Comparison of ENCODE assay signal across 9 mouse cellular contexts in the genomic region with DNA sequence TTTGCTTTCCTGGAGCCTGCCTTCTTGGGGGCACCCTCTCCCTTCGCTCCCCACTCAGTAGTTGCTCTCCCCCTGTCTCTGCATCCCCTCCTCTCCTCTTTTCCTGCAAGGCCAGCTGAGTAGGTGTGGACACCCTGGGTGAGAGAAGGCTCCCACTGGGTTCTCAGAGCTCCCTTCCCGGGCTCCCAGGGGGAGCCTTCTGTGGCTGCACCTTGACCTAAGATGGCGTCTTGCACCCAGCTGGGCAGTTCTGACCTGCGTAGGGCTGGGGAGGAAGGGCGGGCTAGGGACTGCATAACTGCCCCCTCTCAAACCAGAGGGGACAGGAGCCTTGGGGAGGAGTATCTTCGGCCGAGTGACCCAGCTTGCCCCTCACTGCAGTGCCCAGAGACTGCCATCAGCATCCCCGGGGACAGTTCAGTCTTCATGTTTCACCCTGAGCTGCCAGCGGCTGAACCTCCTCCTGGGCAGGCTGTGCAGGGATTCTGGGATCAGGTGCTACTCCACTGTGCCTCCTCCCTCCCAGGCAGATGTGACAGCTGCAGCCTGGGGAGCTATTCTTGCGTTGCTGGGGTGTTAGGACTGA. TPM values are rescaled to one million over a fixed set of nuclear protein-coding genes. Genes with fewer than 3 reads are reported as not detected.
DNase-seq lines count a peak whose midpoint lies in the region; ATAC-seq and TF ChIP-seq lines count a peak whose summit lies in the region.
"Had no signal": no experiment of that assay in that cellular context is flagged by ENCODE, and none has a peak within 500 bp of the region (broad histone marks: within the 10 kb centered on the region; RNA-seq: fewer than 3 reads in every experiment).

No protein-coding gene starts in this region.

- no peak for ATAC-seq in cerebellum, adult (ENCODE audit: insufficient number of reproducible peaks, low FRiP score, low TSS enrichment)
- ATAC-seq in forebrain, embryonic 13.5 days: peak; percentile 3
- peak; percentile 56 for ATAC-seq in intestine, postnatal 0 days
- no peak for ATAC-seq in inflammation-experienced regulatory T-cells, adult 6 months

- 4% methylated on average over 10 of the region's 10 CpGs for WGBS in cerebellum, adult 2 months
- WGBS in forebrain, embryonic 13.5 days: 6% methylated on average over 10 of the region's 10 CpGs
- 10% methylated on average over 10 of the region's 10 CpGs for WGBS in intestine, postnatal 0 days

- peak overlapping the region; percentile 83 for H3K4me2 ChIP-seq in forebrain, embryonic 13.5 days
- H3K4me2 ChIP-seq in intestine, postnatal 0 days (replicated peaks; ENCODE audit: low read depth): peak overlapping the region; percentile 90

- H3ac ChIP-seq in C2C12 (ENCODE audit: control insufficient read depth, insufficient read length, low read depth): no peak overlapping the region

- H3K9ac ChIP-seq in forebrain, embryonic 13.5 days: peak overlapping the region; percentile 92
- H3K9ac ChIP-seq in intestine, postnatal 0 days (ENCODE audit: low read depth, low read length): peak overlapping the region; percentile 95

- DNase-seq in cerebellum, adult 2 months: peak in 1 of 2 experiments; percentile 61
- peak; percentile 37 for DNase-seq in mesoderm, embryonic 11.5 days (ENCODE audit: low read depth, low spot score)
- no peak for DNase-seq in right cerebral cortex, postnatal 4 days

- H3K4me3 ChIP-seq in cerebellum, adult 2 months (replicated peaks; ENCODE audit: insufficient read depth, low read depth, low read length): peak overlapping the region; percentile 79
- H3K4me3 ChIP-seq in C2C12 (ENCODE audit: insufficient read depth, poor library complexity, severe bottlenecking): peak overlapping the region; percentile 41
- peak overlapping the region; percentile 86 for H3K4me3 ChIP-seq in forebrain, embryonic 13.5 days
- peak overlapping the region; percentile 91 for H3K4me3 ChIP-seq in intestine, postnatal 0 days (ENCODE audit: low read depth, low read length)

- peaks cover 2% of the 10 kb centered on the region for H3K79me3 ChIP-seq in C2C12 (ENCODE audit: low read depth)

- no peaks in the 10 kb centered on the region for H3K36me3 ChIP-seq in C2C12 (ENCODE audit: control insufficient read depth, insufficient read depth)
- no peaks in the 10 kb centered on the region for H3K36me3 ChIP-seq in forebrain, embryonic 13.5 days (ENCODE audit: poor library complexity, severe bottlenecking)
- 0 out of 2 replicates have a peak, but pooled peaks cover 3% of the 10 kb centered on the region for H3K36me3 ChIP-seq in intestine, postnatal 0 days (ENCODE audit: control insufficient read depth, insufficient read depth)
- H3K36me3 ChIP-seq: G1E had no signal

- H3K27ac ChIP-seq in cerebellum, adult 2 months (ENCODE audit: insufficient read depth, low read length): peak overlapping the region; percentile 49
- H3K27ac ChIP-seq in forebrain, embryonic 13.5 days: peak overlapping the region; percentile 87
- peak overlapping the region; percentile 96 for H3K27ac ChIP-seq in intestine, postnatal 0 days (ENCODE audit: low read depth, low read length)

- no peak for TF ChIP-seq POLR2A in cerebellum, adult 2 months (IDR thresholded peaks at IDR 0.05; ENCODE audit: borderline replicate concordance, insufficient read depth, low read length)

- H3K27me3 ChIP-seq in cerebellum, adult 2 months (ENCODE audit: control insufficient read depth, insufficient read depth, low read length): no peaks in the 10 kb centered on the region
- H3K27me3 ChIP-seq in C2C12 (ENCODE audit: control insufficient read depth, insufficient read depth, insufficient read length): peaks cover 4% of the 10 kb centered on the region
- no peaks in the 10 kb centered on the region for H3K27me3 ChIP-seq in forebrain, embryonic 13.5 days
- no peaks in the 10 kb centered on the region for H3K27me3 ChIP-seq in intestine, postnatal 0 days (replicated peaks; ENCODE audit: control insufficient read depth, insufficient read depth, low read length)

- H3K79me2 ChIP-seq in C2C12 (ENCODE audit: control insufficient read depth, insufficient read depth): peaks cover 6% of the 10 kb centered on the region

- no peak for TF ChIP-seq CTCF in cerebellum, adult 2 months (IDR thresholded peaks at IDR 0.05; ENCODE audit: borderline replicate concordance, insufficient read depth, low read depth, low read length)
- no peak for TF ChIP-seq CTCF in C2C12 (IDR thresholded peaks at IDR 0.05; ENCODE audit: control insufficient read depth, insufficient read depth, insufficient read length)
- TF ChIP-seq CTCF in intestine, postnatal 0 days (IDR thresholded peaks at IDR 0.05; ENCODE audit: low read depth): no peak

- no peaks in the 10 kb centered on the region for H3K9me3 ChIP-seq in forebrain, embryonic 13.5 days (replicated peaks)
- no peaks in the 10 kb centered on the region for H3K9me3 ChIP-seq in intestine, postnatal 0 days (ENCODE audit: control insufficient read depth)

- H3K4me1 ChIP-seq in cerebellum, adult 2 months (ENCODE audit: control insufficient read depth, insufficient read depth, low read length): peaks cover 33% of the 10 kb centered on the region
- peaks cover 51% of the 10 kb centered on the region for H3K4me1 ChIP-seq in forebrain, embryonic 13.5 days
- peaks cover 26% of the 10 kb centered on the region for H3K4me1 ChIP-seq in intestine, postnatal 0 days (replicated peaks; ENCODE audit: control insufficient read depth, insufficient read depth, low read length)

TF ChIP-seq in C2C12, 6 proteins besides CTCF, POLR2A, EP300 and RAD21:
- TF ChIP-seq FOSL1 (IDR thresholded peaks at IDR 0.05; ENCODE audit: insufficient read depth, low read length, poor library complexity, severe bottlenecking) (no peak), MYOG (IDR thresholded peaks at IDR 0.05; ENCODE audit: control insufficient read depth, extremely low read depth, insufficient read length) (no peak), CEBPB (IDR thresholded peaks at IDR 0.05; ENCODE audit: low read depth) (no peak), MAX (IDR thresholded peaks at IDR 0.05) (no peak), MYOD1 (IDR thresholded peaks at IDR 0.05; ENCODE audit: control insufficient read depth, insufficient read length, low read depth) (peak; percentile 3)

RNA-seq across cellular contexts. Expression of a gene that starts 2.7 kb away (rescaled TPM):
- polyA plus RNA-seq in cerebellum, adult 2 months (2012; rRNA removed): 43.2 and 47.6 TPM in 2 replicates
- 4.6 TPM for polyA plus RNA-seq in C2C12 (2012; fragmentation: generic; extraction: Trizol)
- 98.5 and 110 TPM in 2 replicates for polyA plus RNA-seq in forebrain, embryonic 13.5 days (2015; fragmentation: Nextera tagmentation; extraction: Ambion mirVana)
- 33.9 and 42.2 TPM in 2 replicates for polyA plus RNA-seq in intestine, postnatal 0 days (2015; fragmentation: Nextera tagmentation; extraction: Ambion mirVana)
- 10 to 100 TPM; 16.8 to 25.5 (median 23.8) TPM for polyA plus RNA-seq in inflammation-experienced regulatory T-cells, adult 6 months (2017; shearing (Covaris generic))

Comparison
In these comparisons a context has a peak if more than half of its experiments do, and no peak if none do; other contexts are left out.
1. H3K4me3 ChIP-seq: peak in every context shown above with its lines; median percentile 91 in intestine, postnatal 0 days; 86 in forebrain, embryonic 13.5 days; 79 in cerebellum, adult 2 months; 41 in C2C12.
2. ATAC-seq: peak in forebrain, embryonic 13.5 days (single experiment) and intestine, postnatal 0 days (single experiment); none in cerebellum, adult (single experiment) and inflammation-experienced regulatory T-cells, adult 6 months (single experiment).
3. Peak in every context shown above with its lines, with median percentiles within 50 percentile points of each other: H3K27ac ChIP-seq.